Mouse (Mus musculus): ENCODE measurements around the gene Prickle4.

Gene Prickle4

GRCm38 (mm10) chr17:47694503-47695336, at the start of gene Prickle4:
Gene Prickle4 (minus strand): TSS chr17:47694736.
- DNase-seq (ENCODE audit: low read depth): peak; percentile 97

GRCm38 (mm10) chr17:47744086-47744485, 49.5 kb upstream of the Prickle4 start:
- no peak for DNase-seq (ENCODE audit: low read depth)

GRCm38 (mm10) chr17:47742991-47743734, 48.6 kb upstream of the Prickle4 start:
- peak; percentile 62 for DNase-seq (ENCODE audit: low read depth)

GRCm38 (mm10) chr17:47740186-47740585, 45.6 kb upstream of the Prickle4 start:
- DNase-seq (ENCODE audit: low read depth): peak; percentile 46

GRCm38 (mm10) chr17:47738879-47739798, 44.6 kb upstream of the Prickle4 start:
- DNase-seq (ENCODE audit: low read depth): peak; percentile 76

- peak; percentile 59 for DNase-seq (ENCODE audit: low read depth)
Observed at GRCm38 (mm10) chr17:47738066-47738878, 43.7 kb upstream of the Prickle4 start.

GRCm38 (mm10) chr17:47737271-47738065, 42.9 kb upstream of the Prickle4 start:
- DNase-seq (ENCODE audit: low read depth): peak; percentile 69

- DNase-seq (ENCODE audit: low read depth): peak; percentile 95
Observed at GRCm38 (mm10) chr17:47736856-47737255, 42.3 kb upstream of the Prickle4 start, which contains the start of gene Tfeb. Gene Tfeb (plus strand): TSS chr17:47737030.

GRCm38 (mm10) chr17:47735553-47736100, 41.1 kb upstream of the Prickle4 start:
- no peak for DNase-seq (ENCODE audit: low read depth)

GRCm38 (mm10) chr17:47730633-47731575, 36.4 kb upstream of the Prickle4 start:
- no peak for DNase-seq (ENCODE audit: low read depth)

GRCm38 (mm10) chr17:47726566-47726965, 32.0 kb upstream of the Prickle4 start, which contains the start of gene Pgc:
Gene Pgc (plus strand): TSS chr17:47726842.
- no peak for DNase-seq (ENCODE audit: low read depth)

- no peak for DNase-seq (ENCODE audit: low read depth)
Observed at GRCm38 (mm10) chr17:47721183-47721582, 26.6 kb upstream of the Prickle4 start.

- no peak for DNase-seq (ENCODE audit: low read depth)
Observed at GRCm38 (mm10) chr17:47715037-47715436, 20.5 kb upstream of the Prickle4 start.

- no peak for DNase-seq (ENCODE audit: low read depth)
Observed at GRCm38 (mm10) chr17:47712889-47713571, 18.5 kb upstream of the Prickle4 start.

GRCm38 (mm10) chr17:47711883-47712282, 17.3 kb upstream of the Prickle4 start:
- no peak for DNase-seq (ENCODE audit: low read depth)

GRCm38 (mm10) chr17:47710036-47710435, 15.5 kb upstream of the Prickle4 start:
- no peak for DNase-seq (ENCODE audit: low read depth)

GRCm38 (mm10) chr17:47708972-47709371, 14.4 kb upstream of the Prickle4 start:
- no peak for DNase-seq (ENCODE audit: low read depth)

GRCm38 (mm10) chr17:47707961-47708360, 13.4 kb upstream of the Prickle4 start:
- DNase-seq (ENCODE audit: low read depth): no peak

Data from naive thymus-derived CD4-positive, alpha-beta T cell, adult 2 months (primary cell).